Mouse (Mus musculus): Measurements from ENCODE around the gene Rad51b. TPM values are rescaled to one million over a fixed set of nuclear protein-coding genes. Genes with fewer than 3 reads are reported as not detected.

Rad51b gene
- total RNA-seq, 1 experiment from 2014 or later, result 12.7 TPM

GRCm38 (mm10) chr12:79756352-79756751 is 459.3 kb downstream of the Rad51b start:
- ATAC-seq (replicated peaks in 1 of 2; ENCODE audit: insufficient read depth in 1 of 2, low FRiP score in 2 of 2, low TSS enrichment in 1 of 2, low read depth in 1 of 2, poor library complexity in 2 of 2, severe bottlenecking in 2 of 2), result no peak

GRCm38 (mm10) chr12:79757775-79758174 is 460.7 kb downstream of the Rad51b start:
- ATAC-seq (replicated peaks in 1 of 2; ENCODE audit: insufficient read depth in 1 of 2, low FRiP score in 2 of 2, low TSS enrichment in 1 of 2, low read depth in 1 of 2, poor library complexity in 2 of 2, severe bottlenecking in 2 of 2), result no peak

- ATAC-seq (replicated peaks in 1 of 2; ENCODE audit: insufficient read depth in 1 of 2, low FRiP score in 2 of 2, low TSS enrichment in 1 of 2, low read depth in 1 of 2, poor library complexity in 2 of 2, severe bottlenecking in 2 of 2), result no peak
These were observed 462.3 kb downstream of the Rad51b start for GRCm38 (mm10) chr12:79759180-79759902.

GRCm38 (mm10) chr12:79761217-79761616 is 464.1 kb downstream of the Rad51b start:
- ATAC-seq (replicated peaks in 1 of 2; ENCODE audit: insufficient read depth in 1 of 2, low FRiP score in 2 of 2, low TSS enrichment in 1 of 2, low read depth in 1 of 2, poor library complexity in 2 of 2, severe bottlenecking in 2 of 2), result no peak

GRCm38 (mm10) chr12:79762087-79762486 is 465.0 kb downstream of the Rad51b start:
- no peak for ATAC-seq (replicated peaks in 1 of 2; ENCODE audit: insufficient read depth in 1 of 2, low FRiP score in 2 of 2, low TSS enrichment in 1 of 2, low read depth in 1 of 2, poor library complexity in 2 of 2, severe bottlenecking in 2 of 2)

- no peak for ATAC-seq (replicated peaks in 1 of 2; ENCODE audit: insufficient read depth in 1 of 2, low FRiP score in 2 of 2, low TSS enrichment in 1 of 2, low read depth in 1 of 2, poor library complexity in 2 of 2, severe bottlenecking in 2 of 2)
These were observed 465.6 kb downstream of the Rad51b start for GRCm38 (mm10) chr12:79762570-79763275.

GRCm38 (mm10) chr12:79766116-79766515 is 469.0 kb downstream of the Rad51b start:
- no peak for ATAC-seq (replicated peaks in 1 of 2; ENCODE audit: insufficient read depth in 1 of 2, low FRiP score in 2 of 2, low TSS enrichment in 1 of 2, low read depth in 1 of 2, poor library complexity in 2 of 2, severe bottlenecking in 2 of 2)

- no peak for ATAC-seq (replicated peaks in 1 of 2; ENCODE audit: insufficient read depth in 1 of 2, low FRiP score in 2 of 2, low TSS enrichment in 1 of 2, low read depth in 1 of 2, poor library complexity in 2 of 2, severe bottlenecking in 2 of 2)
These were observed 471.8 kb downstream of the Rad51b start for GRCm38 (mm10) chr12:79768741-79769322.

- ATAC-seq (replicated peaks in 1 of 2; ENCODE audit: insufficient read depth in 1 of 2, low FRiP score in 2 of 2, low TSS enrichment in 1 of 2, low read depth in 1 of 2, poor library complexity in 2 of 2, severe bottlenecking in 2 of 2), result peak in 1 of 2 experiments; percentile 25; a peak in 1 of 4 replicates
These were observed 472.7 kb downstream of the Rad51b start for GRCm38 (mm10) chr12:79769763-79770162.

GRCm38 (mm10) chr12:79771194-79771593 is 474.1 kb downstream of the Rad51b start:
- no peak for ATAC-seq (replicated peaks in 1 of 2; ENCODE audit: insufficient read depth in 1 of 2, low FRiP score in 2 of 2, low TSS enrichment in 1 of 2, low read depth in 1 of 2, poor library complexity in 2 of 2, severe bottlenecking in 2 of 2)

GRCm38 (mm10) chr12:79771741-79772140 is 474.7 kb downstream of the Rad51b start:
- ATAC-seq (replicated peaks in 1 of 2; ENCODE audit: insufficient read depth in 1 of 2, low FRiP score in 2 of 2, low TSS enrichment in 1 of 2, low read depth in 1 of 2, poor library complexity in 2 of 2, severe bottlenecking in 2 of 2), result no peak

- ATAC-seq (replicated peaks in 1 of 2; ENCODE audit: insufficient read depth in 1 of 2, low FRiP score in 2 of 2, low TSS enrichment in 1 of 2, low read depth in 1 of 2, poor library complexity in 2 of 2, severe bottlenecking in 2 of 2), result no peak
These were observed 476.2 kb downstream of the Rad51b start for GRCm38 (mm10) chr12:79773246-79773645.

GRCm38 (mm10) chr12:79774571-79774970 is 477.5 kb downstream of the Rad51b start:
- ATAC-seq (replicated peaks in 1 of 2; ENCODE audit: insufficient read depth in 1 of 2, low FRiP score in 2 of 2, low TSS enrichment in 1 of 2, low read depth in 1 of 2, poor library complexity in 2 of 2, severe bottlenecking in 2 of 2), result no peak

GRCm38 (mm10) chr12:79776828-79777227 is 479.7 kb downstream of the Rad51b start:
- ATAC-seq (replicated peaks in 1 of 2; ENCODE audit: insufficient read depth in 1 of 2, low FRiP score in 2 of 2, low TSS enrichment in 1 of 2, low read depth in 1 of 2, poor library complexity in 2 of 2, severe bottlenecking in 2 of 2), result no peak

GRCm38 (mm10) chr12:79780745-79781144 is 483.7 kb downstream of the Rad51b start:
- ATAC-seq (replicated peaks in 1 of 2; ENCODE audit: insufficient read depth in 1 of 2, low FRiP score in 2 of 2, low TSS enrichment in 1 of 2, low read depth in 1 of 2, poor library complexity in 2 of 2, severe bottlenecking in 2 of 2), result no peak

GRCm38 (mm10) chr12:79781788-79782187 is 484.7 kb downstream of the Rad51b start:
- ATAC-seq (replicated peaks in 1 of 2; ENCODE audit: insufficient read depth in 1 of 2, low FRiP score in 2 of 2, low TSS enrichment in 1 of 2, low read depth in 1 of 2, poor library complexity in 2 of 2, severe bottlenecking in 2 of 2), result no peak

- ATAC-seq (replicated peaks in 1 of 2; ENCODE audit: insufficient read depth in 1 of 2, low FRiP score in 2 of 2, low TSS enrichment in 1 of 2, low read depth in 1 of 2, poor library complexity in 2 of 2, severe bottlenecking in 2 of 2), result no peak
These were observed 485.5 kb downstream of the Rad51b start for GRCm38 (mm10) chr12:79782444-79783117.

- no peak for ATAC-seq (replicated peaks in 1 of 2; ENCODE audit: insufficient read depth in 1 of 2, low FRiP score in 2 of 2, low TSS enrichment in 1 of 2, low read depth in 1 of 2, poor library complexity in 2 of 2, severe bottlenecking in 2 of 2)
These were observed 487.1 kb downstream of the Rad51b start for GRCm38 (mm10) chr12:79784159-79784558.

Data from hematopoietic stem cell, adult 5-6 weeks (primary cell).